Mouse (Mus musculus): ENCODE measurements around the gene Wwox. TPM values are rescaled to one million over a fixed set of nuclear protein-coding genes. Genes with fewer than 3 reads are reported as not detected.

Wwox gene
- polyA plus RNA-seq, 1 experiment from 2014 or later, result 12.9 TPM

DNA sequence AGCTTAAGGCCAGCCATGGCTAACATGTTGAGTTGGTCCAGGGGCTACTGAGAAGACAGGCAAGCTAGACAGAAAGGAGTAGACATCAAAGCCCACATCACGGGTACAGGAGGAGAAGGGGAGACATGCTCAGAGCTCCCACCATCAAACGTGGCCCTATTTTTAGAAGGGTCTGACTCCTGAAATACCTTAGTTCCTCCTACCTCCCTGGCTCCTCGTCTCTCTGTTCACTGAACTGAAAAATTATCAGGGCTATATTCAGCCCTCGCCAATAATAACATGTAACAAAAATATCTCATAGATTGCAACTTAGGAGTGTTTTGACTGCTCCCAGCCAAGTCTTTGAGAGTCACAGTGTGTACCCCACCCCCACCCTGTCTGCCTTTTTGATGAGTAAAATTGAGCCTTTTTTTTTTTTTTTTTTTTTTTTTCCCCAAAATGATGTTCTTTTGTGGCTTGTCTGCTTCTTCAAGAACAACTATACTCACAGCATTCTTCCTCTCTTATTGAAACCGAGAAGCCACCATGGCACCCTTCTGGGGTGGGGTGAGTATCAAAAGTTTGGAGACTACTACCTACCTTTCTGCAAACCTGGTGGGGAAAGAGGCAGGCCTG, 535.0 kb downstream of the Wwox start:
- no peak overlapping the region for H3K27ac ChIP-seq (replicated peaks; ENCODE audit: low read depth, low read length)
- H3K36me3 ChIP-seq (ENCODE audit: control insufficient read depth, insufficient read depth, low read length), result no peaks in the 10 kb centered on the region
- no peak for ATAC-seq (ENCODE audit: low FRiP score, low TSS enrichment)
- no peak overlapping the region for H3K4me2 ChIP-seq (ENCODE audit: low read length)
- no peak overlapping the region for H3K4me3 ChIP-seq (replicated peaks; ENCODE audit: low read depth, low read length)
- no peak for DNase-seq
- no peaks in the 10 kb centered on the region for H3K9me3 ChIP-seq (ENCODE audit: control insufficient read depth, low read length)
- H3K27me3 ChIP-seq (ENCODE audit: control insufficient read depth, insufficient read depth, low read length), result no peaks in the 10 kb centered on the region
- 0 out of 2 replicates have a peak, but pooled peaks cover 4% of the 10 kb centered on the region for H3K4me1 ChIP-seq (ENCODE audit: control insufficient read depth, insufficient read depth, low read length)
- no peak overlapping the region for H3K9ac ChIP-seq (replicated peaks; ENCODE audit: low read length)
- 86% methylated on average over 5 of the region's 5 CpGs for WGBS

GRCm38 (mm10) chr8:114977746-114978145, 538.3 kb downstream of the Wwox start:
- DNase-seq, result no peak
- Histone ChIP-seq H3K27ac (replicated peaks; ENCODE audit: low read depth, low read length) (no peak overlapping the region), H3K4me3 (replicated peaks; ENCODE audit: low read depth, low read length) (no peak overlapping the region), H3K9ac (replicated peaks; ENCODE audit: low read length) (no peak overlapping the region), H3K36me3 (ENCODE audit: control insufficient read depth, insufficient read depth, low read length) (no peaks in the 10 kb centered on the region), H3K4me2 (ENCODE audit: low read length) (no peak overlapping the region), H3K4me1 (ENCODE audit: control insufficient read depth, insufficient read depth, low read length) (0 out of 2 replicates have a peak, but pooled peaks cover 4% of the 10 kb centered on the region), H3K9me3 (ENCODE audit: control insufficient read depth, low read length) (no peaks in the 10 kb centered on the region), H3K27me3 (ENCODE audit: control insufficient read depth, insufficient read depth, low read length) (no peaks in the 10 kb centered on the region)
- no peak for ATAC-seq (ENCODE audit: low FRiP score, low TSS enrichment)
- WGBS, result 89% methylated on average over 11 of the region's 11 CpGs

GRCm38 (mm10) chr8:114978206-114978960, 538.9 kb downstream of the Wwox start:
- no peaks in the 10 kb centered on the region for H3K36me3 ChIP-seq (ENCODE audit: control insufficient read depth, insufficient read depth, low read length)
- H3K9ac ChIP-seq (replicated peaks; ENCODE audit: low read length), result no peak overlapping the region
- 80% methylated on average over 15 of the region's 15 CpGs for WGBS
- no peak overlapping the region for H3K27ac ChIP-seq (replicated peaks; ENCODE audit: low read depth, low read length)
- DNase-seq, result no peak
- H3K4me3 ChIP-seq (replicated peaks; ENCODE audit: low read depth, low read length), result no peak overlapping the region
- no peaks in the 10 kb centered on the region for H3K9me3 ChIP-seq (ENCODE audit: control insufficient read depth, low read length)
- H3K4me1 ChIP-seq (ENCODE audit: control insufficient read depth, insufficient read depth, low read length), result no peaks in the 10 kb centered on the region
- ATAC-seq (ENCODE audit: low FRiP score, low TSS enrichment), result no peak
- H3K27me3 ChIP-seq (ENCODE audit: control insufficient read depth, insufficient read depth, low read length), result no peaks in the 10 kb centered on the region
- H3K4me2 ChIP-seq (ENCODE audit: low read length), result no peak overlapping the region

DNA sequence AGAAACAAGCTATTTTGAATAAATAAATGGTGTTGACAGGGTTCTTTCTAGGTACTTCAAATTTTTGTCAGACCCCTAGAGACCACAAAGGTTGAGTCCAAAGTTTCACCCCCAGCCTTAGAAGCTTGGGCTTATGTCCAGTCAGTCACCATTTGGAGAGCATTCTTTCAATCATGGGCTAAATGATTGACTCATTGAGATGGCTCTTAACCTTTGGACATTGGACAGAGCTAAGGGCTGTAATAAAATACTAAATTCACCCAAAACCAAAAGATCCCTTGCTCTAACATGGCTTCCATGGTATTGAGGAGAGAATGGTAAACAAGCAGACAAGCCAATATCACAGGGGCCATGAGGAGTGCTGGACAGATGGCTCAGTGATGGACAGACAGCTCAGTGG, 540.2 kb downstream of the Wwox start:
- H3K27ac ChIP-seq (replicated peaks; ENCODE audit: low read depth, low read length), result no peak overlapping the region
- DNase-seq (no peak), ATAC-seq (ENCODE audit: low FRiP score, low TSS enrichment) (no peak)
- no peaks in the 10 kb centered on the region for H3K27me3 ChIP-seq (ENCODE audit: control insufficient read depth, insufficient read depth, low read length)
- H3K9ac ChIP-seq (replicated peaks; ENCODE audit: low read length), result no peak overlapping the region
- no peak overlapping the region for H3K4me2 ChIP-seq (ENCODE audit: low read length)
- H3K36me3 ChIP-seq (ENCODE audit: control insufficient read depth, insufficient read depth, low read length), result no peaks in the 10 kb centered on the region
- H3K4me3 ChIP-seq (replicated peaks; ENCODE audit: low read depth, low read length), result no peak overlapping the region
- H3K4me1 ChIP-seq (ENCODE audit: control insufficient read depth, insufficient read depth, low read length), result no peaks in the 10 kb centered on the region
- no peaks in the 10 kb centered on the region for H3K9me3 ChIP-seq (ENCODE audit: control insufficient read depth, low read length)

DNA sequence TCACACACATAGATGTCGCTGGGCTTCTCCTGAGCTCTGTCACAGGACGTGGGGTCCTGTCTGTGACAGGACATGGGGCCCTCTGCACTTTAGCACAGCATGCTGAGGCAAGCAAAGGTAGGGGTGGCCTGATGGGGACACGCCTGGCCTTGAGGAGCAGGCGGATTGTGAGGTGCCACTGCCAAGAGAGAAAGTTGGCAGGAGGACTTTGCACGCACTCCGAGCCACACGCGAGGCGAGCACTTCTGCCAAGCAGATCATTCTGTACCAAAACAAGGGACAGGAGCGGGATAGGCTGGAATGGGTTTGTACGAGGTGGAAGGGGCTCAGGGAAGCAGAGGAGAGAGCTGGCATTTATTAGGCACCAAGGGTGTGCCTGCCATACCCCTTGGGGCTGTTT, 543.3 kb downstream of the Wwox start:
- Histone ChIP-seq H3K4me1 (ENCODE audit: control insufficient read depth, insufficient read depth, low read length) (no peaks in the 10 kb centered on the region), H3K9me3 (ENCODE audit: control insufficient read depth, low read length) (no peaks in the 10 kb centered on the region), H3K27ac (replicated peaks; ENCODE audit: low read depth, low read length) (no peak overlapping the region), H3K36me3 (ENCODE audit: control insufficient read depth, insufficient read depth, low read length) (no peaks in the 10 kb centered on the region), H3K4me3 (replicated peaks; ENCODE audit: low read depth, low read length) (no peak overlapping the region), H3K9ac (replicated peaks; ENCODE audit: low read length) (no peak overlapping the region), H3K27me3 (ENCODE audit: control insufficient read depth, insufficient read depth, low read length) (no peaks in the 10 kb centered on the region), H3K4me2 (ENCODE audit: low read length) (no peak overlapping the region)
- 96% methylated on average over 11 of the region's 11 CpGs for WGBS
- no peak for DNase-seq
- ATAC-seq (ENCODE audit: low FRiP score, low TSS enrichment), result no peak

DNA sequence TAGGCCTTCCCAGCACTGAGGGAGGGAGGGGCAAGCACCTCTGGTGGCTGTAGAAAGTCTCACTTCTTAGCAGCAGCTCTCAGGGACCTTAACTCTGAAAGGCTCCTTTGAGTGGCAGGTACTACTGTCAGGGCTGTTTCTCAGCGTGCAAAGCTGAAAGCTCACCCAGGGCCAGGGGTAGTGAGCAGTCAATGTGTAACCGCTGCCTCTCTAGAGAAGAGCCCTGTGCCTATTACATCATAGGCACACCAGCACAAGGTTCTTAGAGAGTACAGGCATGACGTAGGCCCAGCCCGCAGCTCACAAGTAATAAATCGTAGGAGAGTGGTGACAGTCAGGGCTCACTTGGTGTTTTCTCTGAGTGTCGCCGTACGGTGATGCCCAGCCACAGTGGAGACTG, 545.0 kb downstream of the Wwox start:
- 88% methylated on average over 8 of the region's 8 CpGs for WGBS
- DNase-seq (no peak), ATAC-seq (ENCODE audit: low FRiP score, low TSS enrichment) (no peak)

GRCm38 (mm10) chr8:114985996-114986395, 546.5 kb downstream of the Wwox start:
- no peak for ATAC-seq (ENCODE audit: low FRiP score, low TSS enrichment)
- Histone ChIP-seq H3K4me2 (ENCODE audit: low read length) (no peak overlapping the region), H3K27me3 (ENCODE audit: control insufficient read depth, insufficient read depth, low read length) (no peaks in the 10 kb centered on the region), H3K4me3 (replicated peaks; ENCODE audit: low read depth, low read length) (no peak overlapping the region), H3K4me1 (ENCODE audit: control insufficient read depth, insufficient read depth, low read length) (peaks cover 4% of the 10 kb centered on the region), H3K27ac (replicated peaks; ENCODE audit: low read depth, low read length) (no peak overlapping the region), H3K9me3 (ENCODE audit: control insufficient read depth, low read length) (no peaks in the 10 kb centered on the region), H3K9ac (replicated peaks; ENCODE audit: low read length) (no peak overlapping the region), H3K36me3 (ENCODE audit: control insufficient read depth, insufficient read depth, low read length) (no peaks in the 10 kb centered on the region)
- DNase-seq, result no peak
- WGBS, result 91% methylated on average over 13 of the region's 13 CpGs

More for the DNA sequence above, 545.0 kb downstream of the Wwox start:
- Histone ChIP-seq H3K9ac (replicated peaks; ENCODE audit: low read length) (no peak overlapping the region), H3K4me3 (replicated peaks; ENCODE audit: low read depth, low read length) (no peak overlapping the region), H3K4me1 (ENCODE audit: control insufficient read depth, insufficient read depth, low read length) (no peaks in the 10 kb centered on the region), H3K27ac (replicated peaks; ENCODE audit: low read depth, low read length) (no peak overlapping the region), H3K9me3 (ENCODE audit: control insufficient read depth, low read length) (no peaks in the 10 kb centered on the region), H3K4me2 (ENCODE audit: low read length) (no peak overlapping the region), H3K27me3 (ENCODE audit: control insufficient read depth, insufficient read depth, low read length) (no peaks in the 10 kb centered on the region), H3K36me3 (ENCODE audit: control insufficient read depth, insufficient read depth, low read length) (no peaks in the 10 kb centered on the region)

GRCm38 (mm10) chr8:114986971-114987370, 547.5 kb downstream of the Wwox start:
- DNase-seq (no peak), ATAC-seq (ENCODE audit: low FRiP score, low TSS enrichment) (no peak)
- H3K9me3 ChIP-seq (ENCODE audit: control insufficient read depth, low read length), result no peaks in the 10 kb centered on the region
- no peak overlapping the region for H3K4me3 ChIP-seq (replicated peaks; ENCODE audit: low read depth, low read length)
- H3K9ac ChIP-seq (replicated peaks; ENCODE audit: low read length), result no peak overlapping the region
- H3K4me2 ChIP-seq (ENCODE audit: low read length), result no peak overlapping the region
- no peak overlapping the region for H3K27ac ChIP-seq (replicated peaks; ENCODE audit: low read depth, low read length)
- no peaks in the 10 kb centered on the region for H3K36me3 ChIP-seq (ENCODE audit: control insufficient read depth, insufficient read depth, low read length)
- WGBS, result 89% methylated on average over 10 of the region's 10 CpGs
- H3K27me3 ChIP-seq (ENCODE audit: control insufficient read depth, insufficient read depth, low read length), result no peaks in the 10 kb centered on the region
- peaks cover 7% of the 10 kb centered on the region for H3K4me1 ChIP-seq (ENCODE audit: control insufficient read depth, insufficient read depth, low read length)
